Mouse (Mus musculus) ovary, postnatal 36 days (tissue): ENCODE results near the gene Wdr83.

Experiments
- DNase-seq: peaks from one replicate; pipeline ENCODE4 v3.0.0; 2022; ENCODE audit warnings: low spot score, mixed read lengths

Gene Wdr83

DNA sequence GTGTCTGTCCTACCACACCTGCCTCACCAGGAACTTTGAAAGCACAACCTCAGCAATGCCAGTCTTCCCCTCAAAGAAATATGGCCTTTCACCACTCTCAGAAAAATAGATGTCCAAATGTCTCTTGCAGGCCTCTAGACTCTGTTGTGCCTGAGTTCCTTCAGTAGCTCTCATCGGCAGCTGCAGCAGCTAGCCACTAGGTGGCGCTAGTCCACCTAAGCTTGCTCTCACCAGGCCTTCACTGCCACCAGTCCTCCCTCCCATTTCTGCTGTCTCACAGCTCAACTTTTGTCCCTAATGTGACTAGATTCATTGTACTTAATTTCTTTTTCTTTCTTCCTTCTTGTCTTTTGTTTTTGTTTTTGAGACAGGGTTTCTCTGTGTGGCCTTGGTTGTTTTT lies 4.1 kb downstream of the Wdr83 start:
- peak; percentile 71 for DNase-seq

DNA sequence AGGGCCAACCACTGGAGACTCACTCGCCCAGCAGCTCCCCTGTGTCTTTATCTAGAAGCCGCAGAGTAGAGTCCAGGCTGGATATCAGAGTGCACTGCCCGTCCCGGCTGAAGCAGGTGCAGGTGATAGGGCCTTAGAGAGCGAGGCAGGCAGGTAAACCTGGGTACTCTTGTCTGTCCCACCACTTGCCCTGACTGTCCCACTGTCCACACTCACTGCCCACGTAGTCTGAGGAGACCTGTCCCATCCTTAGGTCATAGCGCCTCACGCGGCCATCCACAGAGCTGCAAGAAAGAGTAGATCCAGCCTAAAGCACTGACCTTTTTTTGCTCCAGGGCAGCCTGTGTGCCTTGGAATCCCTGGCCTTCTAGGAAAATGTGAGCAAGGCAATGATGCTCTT lies 5.1 kb downstream of the Wdr83 start:
- DNase-seq: peak; percentile 42

- DNase-seq: no peak
These were observed 6.5 kb downstream of the Wdr83 start for GRCm38 (mm10) chr8:85074617-85075016.

DNA sequence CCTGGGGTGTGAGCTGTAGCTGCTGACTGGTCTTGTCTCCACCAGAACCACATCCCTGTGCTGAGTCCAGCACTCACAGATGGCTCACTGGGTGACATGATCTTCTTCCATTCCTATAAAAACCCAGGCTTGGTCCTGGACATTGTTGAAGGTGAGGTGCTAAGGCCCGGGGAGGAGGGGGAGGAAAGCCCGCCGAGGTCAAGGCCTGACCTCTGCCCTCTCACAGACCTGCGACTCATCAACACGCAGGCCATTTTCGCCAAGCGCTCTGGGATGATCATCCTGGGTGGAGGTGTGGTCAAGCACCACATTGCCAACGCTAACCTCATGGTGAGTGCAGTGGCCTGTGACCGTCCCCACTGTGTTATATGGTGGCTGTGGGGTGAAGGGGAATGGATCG lies 6.9 kb downstream of the Wdr83 start:
- DNase-seq: no peak

DNA sequence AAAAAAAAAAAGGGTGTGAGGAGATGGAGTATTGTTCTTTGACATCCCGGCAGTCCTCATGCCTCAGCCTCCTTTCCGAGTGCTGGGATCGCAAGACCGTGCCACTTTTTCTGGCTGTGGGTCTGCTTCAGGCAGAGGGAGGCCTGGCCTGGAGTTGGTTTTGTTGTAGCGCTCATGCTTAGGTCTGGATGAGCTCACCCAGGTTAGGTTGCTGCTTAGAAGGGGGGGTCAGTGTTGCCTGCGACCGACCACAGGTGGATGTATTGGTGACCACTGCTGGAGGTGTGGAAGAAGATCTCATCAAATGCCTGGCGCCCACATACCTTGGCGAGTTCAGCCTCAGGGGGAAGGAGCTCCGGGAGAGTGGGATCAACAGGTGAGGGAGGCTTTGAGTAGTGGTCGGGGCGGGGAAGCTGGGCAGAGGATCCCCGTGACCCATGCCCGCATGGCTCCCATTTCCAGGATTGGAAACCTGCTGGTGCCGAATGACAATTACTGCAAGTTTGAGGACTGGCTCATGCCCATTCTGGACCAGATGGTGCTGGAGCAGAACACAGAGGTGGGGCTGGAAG lies 8.0 kb downstream of the Wdr83 start:
- no peak for DNase-seq

- no peak for DNase-seq
These were observed 8.7 kb downstream of the Wdr83 start for GRCm38 (mm10) chr8:85072364-85072929.

- DNase-seq: peak; percentile 91
These were observed 9.4 kb downstream of the Wdr83 start, which contains the start of gene Dhps for GRCm38 (mm10) chr8:85071514-85072281. Gene Dhps (plus strand): TSS chr8:85071757.

DNA sequence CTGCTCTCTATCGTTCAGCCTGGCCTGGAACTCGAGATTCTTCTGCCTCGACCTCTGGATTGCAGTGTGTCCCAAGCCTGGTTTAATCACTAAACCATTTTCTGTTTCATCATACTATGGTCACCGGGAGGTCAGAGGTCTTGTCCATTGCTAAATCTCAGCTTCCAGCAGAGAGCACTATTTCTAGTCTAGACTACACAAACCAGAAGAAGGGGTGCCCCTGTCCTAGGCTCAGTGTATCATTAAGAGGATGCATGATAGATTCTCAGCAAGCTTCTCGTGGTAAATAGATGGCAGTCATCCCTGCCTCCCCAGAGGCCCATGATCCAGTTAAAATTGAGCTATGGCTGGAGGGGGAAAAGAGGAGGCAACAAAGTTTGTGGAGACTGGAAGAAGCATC lies 10.1 kb downstream of the Wdr83 start:
- DNase-seq: no peak

GRCm38 (mm10) chr8:85067982-85068381 lies 13.1 kb downstream of the Wdr83 start, which contains the start of gene Gm5741:
Gene Gm5741 (minus strand): TSS chr8:85067982.
- no peak for DNase-seq

- no peak for DNase-seq
These were observed 14.0 kb downstream of the Wdr83 start for GRCm38 (mm10) chr8:85067155-85067554.

DNA sequence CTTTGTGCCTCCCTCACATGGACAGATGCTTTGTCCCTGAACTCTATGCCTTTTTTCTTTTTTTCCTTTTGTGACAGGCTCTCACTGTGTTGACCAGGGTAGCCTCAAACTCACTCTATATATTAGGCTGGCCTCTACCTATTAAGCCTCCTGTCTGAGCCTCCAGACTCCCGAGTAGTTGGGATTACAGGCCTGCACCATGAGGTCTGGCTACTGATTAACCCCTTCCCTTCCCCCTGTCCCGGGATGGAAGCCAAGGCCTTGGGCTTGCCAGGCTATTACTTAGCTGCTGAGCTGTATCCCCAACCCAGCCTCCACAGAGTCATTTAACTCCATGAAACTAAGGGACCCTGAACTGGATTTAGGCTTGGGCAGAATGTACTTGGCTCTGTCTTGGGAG lies 15.9 kb downstream of the Wdr83 start:
- no peak for DNase-seq

GRCm38 (mm10) chr8:85062603-85063002 lies 18.5 kb downstream of the Wdr83 start:
- no peak for DNase-seq

DNA sequence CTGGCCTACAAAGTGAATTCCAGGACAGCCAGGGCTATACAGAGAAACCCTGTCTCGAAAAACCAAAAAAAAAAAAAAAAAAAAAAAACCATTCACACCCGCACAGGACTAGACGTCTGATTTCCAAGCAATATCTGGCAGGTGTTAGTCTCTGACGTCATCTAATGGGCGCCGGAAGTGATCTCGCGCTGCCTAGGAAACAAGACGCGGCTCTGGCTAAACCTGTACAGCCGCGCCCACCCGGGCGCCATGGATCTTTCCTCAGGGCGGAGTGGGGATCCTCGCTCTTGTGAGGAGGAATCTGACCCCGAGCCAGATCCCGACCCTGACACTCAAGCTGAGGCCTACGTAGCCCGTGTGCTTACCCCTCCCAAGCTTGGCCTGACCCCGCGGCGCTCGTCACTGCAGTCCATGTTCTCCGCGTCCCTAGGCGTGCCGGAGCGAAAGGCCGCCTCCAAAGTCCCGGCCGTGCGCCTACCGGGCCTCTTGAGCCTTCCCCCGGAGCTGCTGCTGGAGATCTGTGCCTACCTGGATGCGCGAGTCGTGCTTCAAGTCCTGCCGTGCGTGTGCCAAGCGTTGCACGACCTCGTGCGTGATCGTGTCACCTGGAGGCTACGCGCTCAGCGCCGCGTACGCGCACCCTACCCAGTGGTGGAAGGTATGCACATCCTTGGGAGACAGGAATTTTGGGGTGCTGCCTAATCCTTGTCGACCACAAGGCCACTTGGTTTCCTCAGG lies 21.1 kb downstream of the Wdr83 start, which contains the start of gene Fbxw9:
TSS of gene Fbxw9 (plus strand) at position 177 of the 738 bp plus-strand sequence.
- DNase-seq: peak; percentile 82

GRCm38 (mm10) chr8:85057367-85057766 lies 23.7 kb downstream of the Wdr83 start:
- no peak for DNase-seq

DNA sequence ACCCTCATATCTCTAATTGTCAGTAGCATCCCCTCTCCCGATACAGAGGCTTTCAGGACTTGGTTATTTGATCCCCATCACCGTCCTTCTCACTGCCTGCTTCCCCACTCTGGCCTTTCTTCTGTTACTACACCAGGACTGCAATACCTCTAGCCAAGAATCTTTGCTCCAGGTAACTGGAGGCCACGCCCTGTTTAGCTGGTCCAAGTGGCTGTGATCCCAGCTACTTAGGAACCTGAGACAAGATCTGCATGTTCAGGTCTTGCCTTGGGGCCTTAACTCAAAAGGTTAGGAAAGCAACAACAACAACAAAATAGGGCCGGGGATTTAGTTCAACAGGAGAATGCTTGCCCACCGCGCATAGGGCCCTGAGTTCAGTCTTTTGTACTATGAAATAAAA lies 37.5 kb downstream of the Wdr83 start:
- DNase-seq: no peak

DNA sequence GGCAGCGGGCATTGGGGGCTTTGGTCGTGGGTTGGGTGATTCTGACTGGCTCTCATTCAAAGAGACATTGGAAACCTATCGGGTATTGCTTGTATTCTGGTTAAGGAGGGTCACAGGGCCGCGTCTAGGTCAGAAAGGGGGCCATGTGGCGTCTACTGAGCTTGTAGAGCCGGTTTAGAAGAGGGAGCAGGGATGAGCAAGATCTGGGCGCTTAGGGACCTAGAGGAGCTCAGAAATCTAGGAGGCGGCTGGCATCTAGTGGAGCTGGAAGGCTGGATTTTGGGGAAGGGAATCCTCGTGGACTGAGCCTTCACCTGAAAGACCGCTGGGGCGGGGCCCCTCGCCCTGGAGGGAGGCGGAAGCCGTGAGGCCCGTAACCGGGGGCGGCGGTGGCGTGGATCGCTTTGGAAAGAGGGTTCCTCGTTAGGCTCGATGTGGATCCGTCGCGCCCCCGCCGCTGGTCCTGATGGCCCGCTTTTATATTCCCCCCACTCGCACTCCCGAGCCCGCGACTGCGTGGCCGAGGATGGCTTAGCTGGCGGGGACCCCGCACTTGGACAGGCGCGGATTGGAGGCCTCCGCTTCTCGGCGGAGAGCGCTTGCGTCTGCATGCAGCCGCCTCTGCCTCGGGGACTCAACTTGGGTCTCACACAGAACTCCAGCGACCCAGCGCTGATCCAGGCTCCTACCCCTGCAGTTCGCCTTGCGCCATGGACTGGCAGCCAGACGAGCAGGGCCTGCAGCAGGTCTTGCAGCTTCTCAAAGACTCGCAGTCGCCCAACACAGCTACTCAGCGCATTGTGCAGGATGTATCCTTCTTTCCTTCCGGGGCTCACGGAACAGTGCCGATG lies 43.2 kb downstream of the Wdr83 start:
- DNase-seq: peak; percentile 54

- no peak for DNase-seq
These were observed 43.8 kb downstream of the Wdr83 start for GRCm38 (mm10) chr8:85037366-85037680.

DNA sequence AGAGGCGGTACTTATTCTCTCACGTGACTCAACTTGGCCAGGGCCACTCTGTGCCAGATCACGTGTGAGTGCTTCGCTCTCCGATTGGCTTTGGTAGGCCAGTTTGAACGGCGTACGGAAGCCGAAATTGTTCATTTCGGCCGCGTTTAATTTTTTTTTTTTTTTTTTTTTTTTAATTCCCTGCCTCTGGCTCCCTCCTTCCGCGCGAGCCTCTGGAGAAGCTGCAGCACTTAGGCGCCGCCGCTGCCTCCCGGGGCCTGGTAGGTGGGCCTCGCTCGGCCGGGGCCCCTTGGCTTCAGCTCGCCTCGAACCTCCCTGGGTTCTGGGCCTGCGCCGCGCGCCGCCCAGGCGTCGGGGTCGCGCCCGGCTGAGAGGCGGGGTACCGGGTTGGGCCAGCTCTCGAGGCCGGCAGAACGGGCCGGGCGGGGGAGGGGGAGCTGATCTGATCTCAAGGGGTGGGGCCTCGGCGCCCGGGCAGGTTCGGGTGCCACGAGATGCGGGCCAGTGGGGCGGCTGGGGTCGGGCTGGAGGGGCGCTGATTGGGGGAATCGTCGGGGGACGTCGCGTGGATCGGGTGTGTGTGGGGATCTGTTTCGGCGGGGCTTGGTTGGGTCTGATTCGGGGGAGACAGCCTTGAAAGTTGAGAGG lies 44.3 kb downstream of the Wdr83 start, which contains the start of gene Tnpo2:
TSS of gene Tnpo2 (plus strand) at position 198 of the 648 bp plus-strand sequence.
- peak; percentile 90 for DNase-seq

GRCm38 (mm10) chr8:85036381-85036717 lies 44.8 kb downstream of the Wdr83 start:
- DNase-seq: no peak

- DNase-seq: peak; percentile 26
These were observed 45.3 kb downstream of the Wdr83 start for GRCm38 (mm10) chr8:85035728-85036310.
